Mouse (Mus musculus) thymus, adult 2 months (tissue): ENCODE data around the gene Gprc5d.

Experiments used
- CTCF ChIP-seq: fragments of 200-500 bp; IDR thresholded peaks from 2 replicates; pipeline ENCODE4 v1.5.1; 2012; ENCODE audit warnings: mild to moderate bottlenecking, control low read depth, low read length, moderate library complexity, borderline replicate concordance; ENCODE audit not compliant: control insufficient read depth, poor library complexity, insufficient read depth; ENCODE audit errors: extremely low read depth
- POLR2A ChIP-seq: fragments of 200-500 bp; IDR thresholded peaks from 2 replicates; pipeline ENCODE4 v1.6.1; 2012; ENCODE audit warnings: mild to moderate bottlenecking, low read length, control low read depth, moderate library complexity; ENCODE audit not compliant: control insufficient read depth, poor library complexity, insufficient read depth; ENCODE audit errors: extremely low read depth

DNA sequence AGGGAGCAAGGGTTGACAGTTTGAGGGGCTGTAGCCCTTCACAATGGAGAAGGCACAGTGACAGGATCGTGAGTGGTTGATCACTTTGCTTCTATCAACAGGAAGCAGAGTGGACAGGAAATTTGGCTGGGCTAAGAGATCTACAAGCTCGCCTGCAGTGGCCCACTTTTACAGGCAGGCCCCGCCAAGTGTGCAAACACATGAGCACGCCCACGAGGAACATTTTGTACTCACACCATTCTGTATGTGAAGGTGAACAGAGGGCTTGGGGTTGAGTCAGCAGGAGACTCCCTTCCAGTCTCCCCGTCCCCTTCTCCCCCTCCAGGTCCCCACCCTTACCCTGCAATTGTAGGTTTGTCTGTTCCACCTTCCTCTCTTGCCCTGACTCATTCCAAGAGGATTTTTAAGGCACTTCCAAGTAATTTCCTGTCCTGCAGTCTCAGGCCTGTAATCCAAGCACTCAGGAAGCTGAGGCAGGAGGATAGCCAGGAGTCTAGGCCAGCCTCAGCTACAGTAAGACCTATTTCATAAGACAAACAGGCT, 43.6 kb downstream of the Gprc5d start:
- no peak for TF ChIP-seq CTCF
- no peak for TF ChIP-seq POLR2A
